8 mouse cellular contexts compared by ENCODE assay signal in the genomic region with DNA sequence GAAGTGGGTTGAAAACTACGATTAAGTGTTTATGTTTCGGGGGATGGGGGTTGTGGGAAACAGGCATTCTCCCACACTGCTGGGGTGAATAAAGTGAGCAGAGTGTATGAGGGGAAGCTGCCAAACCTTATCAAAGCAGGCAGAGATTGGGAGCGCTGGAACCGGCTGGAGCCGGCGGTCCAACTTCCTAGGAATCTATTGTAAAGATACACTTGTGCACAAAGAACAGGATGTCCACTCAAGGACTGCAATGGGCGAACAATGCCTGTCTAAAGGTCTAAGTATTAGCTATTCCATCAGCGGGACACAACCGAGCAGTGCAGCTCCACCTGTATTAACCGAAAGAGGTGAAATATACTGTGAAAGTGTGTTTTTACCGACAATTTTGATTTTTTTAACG. TPM values are rescaled to one million over a fixed set of nuclear protein-coding genes. Genes with fewer than 3 reads are reported as not detected.
DNase-seq lines count a peak whose midpoint lies in the region; ATAC-seq lines count a peak whose summit lies in the region.

No protein-coding gene starts in this region.

- no peak overlapping the region for H3K9ac ChIP-seq in hindbrain, embryonic 11.5 days (ENCODE audit: low read depth, low read length)
- H3K9ac ChIP-seq in limb, embryonic 15.5 days = no peak overlapping the region
- peak overlapping the region; percentile 91; the same call in 1 of the 2 replicates for H3K9ac ChIP-seq in neural tube, embryonic 12.5 days

- no peaks in the 10 kb centered on the region for H3K36me3 ChIP-seq in hindbrain, embryonic 10.5 days
- no peaks in the 10 kb centered on the region for H3K36me3 ChIP-seq in hindbrain, embryonic 11.5 days (ENCODE audit: control insufficient read depth, insufficient read depth, low read length)
- H3K36me3 ChIP-seq in limb, embryonic 15.5 days = no peaks in the 10 kb centered on the region
- H3K36me3 ChIP-seq in neural tube, embryonic 12.5 days = no peaks in the 10 kb centered on the region

- peak overlapping the region; percentile 87 for H3K4me3 ChIP-seq in hindbrain, embryonic 10.5 days
- H3K4me3 ChIP-seq in hindbrain, embryonic 11.5 days (ENCODE audit: low read depth, low read length) = no peak overlapping the region
- peak overlapping the region; percentile 94; the same call in 1 of the 2 replicates for H3K4me3 ChIP-seq in limb, embryonic 15.5 days
- 0 out of 2 replicates have a peak overlapping the region, but pooled peaks have one; percentile 82 for H3K4me3 ChIP-seq in neural tube, embryonic 12.5 days

- no peak overlapping the region for H3K4me2 ChIP-seq in hindbrain, embryonic 11.5 days (replicated peaks; ENCODE audit: low read depth, low read length)
- 0 out of 2 replicates have a peak overlapping the region, but pooled peaks have one; percentile 87 for H3K4me2 ChIP-seq in limb, embryonic 15.5 days
- peak overlapping the region; percentile 75 for H3K4me2 ChIP-seq in neural tube, embryonic 12.5 days (replicated peaks)

- H3K27me3 ChIP-seq in hindbrain, embryonic 10.5 days (ENCODE audit: insufficient read depth, poor library complexity, severe bottlenecking) = no peaks in the 10 kb centered on the region
- H3K27me3 ChIP-seq in hindbrain, embryonic 11.5 days (ENCODE audit: control insufficient read depth, insufficient read depth, low read length) = no peaks in the 10 kb centered on the region
- no peaks in the 10 kb centered on the region for H3K27me3 ChIP-seq in limb, embryonic 15.5 days
- no peaks in the 10 kb centered on the region for H3K27me3 ChIP-seq in neural tube, embryonic 12.5 days (replicated peaks)

- no peak for ATAC-seq in hindbrain, embryonic 11.5 days (ENCODE audit: low FRiP score)
- ATAC-seq in limb, embryonic 15.5 days (ENCODE audit: insufficient number of reproducible peaks, low FRiP score, low TSS enrichment, low read depth) = no peak
- no peak for ATAC-seq in neural tube, embryonic 12.5 days (ENCODE audit: low FRiP score, low read depth)

- WGBS in hindbrain, embryonic 10.5 days = 52% methylated on average over 12 of the region's 12 CpGs
- WGBS in hindbrain, embryonic 11.5 days = 57% methylated on average over 12 of the region's 12 CpGs
- 56% methylated on average over 12 of the region's 12 CpGs for WGBS in limb, embryonic 15.5 days
- WGBS in neural tube, embryonic 12.5 days = 55% methylated on average over 12 of the region's 12 CpGs

- H3K9me3 ChIP-seq in hindbrain, embryonic 10.5 days = no peaks in the 10 kb centered on the region
- H3K9me3 ChIP-seq in hindbrain, embryonic 11.5 days (ENCODE audit: control insufficient read depth, low read length) = no peaks in the 10 kb centered on the region
- H3K9me3 ChIP-seq in limb, embryonic 15.5 days = no peaks in the 10 kb centered on the region
- no peaks in the 10 kb centered on the region for H3K9me3 ChIP-seq in neural tube, embryonic 12.5 days

- H3K4me1 ChIP-seq in hindbrain, embryonic 10.5 days (replicated peaks) = peaks cover 40% of the 10 kb centered on the region
- H3K4me1 ChIP-seq in hindbrain, embryonic 11.5 days (replicated peaks; ENCODE audit: control insufficient read depth, insufficient read depth, low read length) = no peaks in the 10 kb centered on the region
- peaks cover 33% of the 10 kb centered on the region for H3K4me1 ChIP-seq in limb, embryonic 15.5 days
- H3K4me1 ChIP-seq in neural tube, embryonic 12.5 days = peaks cover 32% of the 10 kb centered on the region

- H3K27ac ChIP-seq in hindbrain, embryonic 10.5 days = peak overlapping the region; percentile 43; the same call in 1 of the 2 replicates
- H3K27ac ChIP-seq in hindbrain, embryonic 11.5 days (ENCODE audit: low read depth, low read length) = no peak overlapping the region
- H3K27ac ChIP-seq in limb, embryonic 15.5 days = no peak overlapping the region
- H3K27ac ChIP-seq in neural tube, embryonic 12.5 days = no peak overlapping the region

- no peak for DNase-seq in hindbrain, embryonic 10.5 days (ENCODE audit: low spot score)
- no peak for DNase-seq in hindbrain, embryonic 11.5 days (ENCODE audit: low spot score)
- DNase-seq in heart, adult 18-20 months = peak; percentile 48 to 58
- DNase-seq in thymus, postnatal 10 days (ENCODE audit: low spot score in 2 of 2) = no peak
- no peak for DNase-seq in frontal cortex, postnatal 14 days (ENCODE audit: low spot score in 2 of 2)
- DNase-seq in frontal cortex, postnatal 36 days (ENCODE audit: low spot score in 2 of 2) = no peak

RNA-seq across cellular contexts. Expression of a gene that starts 2.1 kb away (rescaled TPM):
- 10.5 and 11.8 TPM in 2 replicates for polyA plus RNA-seq in hindbrain, embryonic 10.5 days (2016; fragmentation: Nextera tagmentation; extraction: Ambion mirVana)
- polyA plus RNA-seq in hindbrain, embryonic 11.5 days (2014; fragmentation: Nextera tagmentation; extraction: Ambion mirVana) = 6.7 and 8.4 TPM in 2 replicates
- 1 to 10 TPM; 7.0 to 9.5 TPM for total RNA-seq in heart, adult 18-20 months (2021)
- polyA plus RNA-seq in limb, embryonic 15.5 days (2015; fragmentation: Nextera tagmentation; extraction: Ambion mirVana) = 7.8 and 9.1 TPM in 2 replicates
- polyA plus RNA-seq in neural tube, embryonic 12.5 days (2016; fragmentation: Nextera tagmentation; extraction: Ambion mirVana) = 13.2 and 14.0 TPM in 2 replicates

RNA-seq across cellular contexts. Expression of a gene that starts 17.6 kb away (rescaled TPM):
- polyA plus RNA-seq in hindbrain, embryonic 10.5 days (2016; fragmentation: Nextera tagmentation; extraction: Ambion mirVana) = 65.0 and 83.1 TPM in 2 replicates
- 85.0 and 92.5 TPM in 2 replicates for polyA plus RNA-seq in hindbrain, embryonic 11.5 days (2014; fragmentation: Nextera tagmentation; extraction: Ambion mirVana)
- 10 to 100 TPM; 25.3 to 30.1 TPM for total RNA-seq in heart, adult 18-20 months (2021)
- 59.6 and 63.9 TPM in 2 replicates for polyA plus RNA-seq in limb, embryonic 15.5 days (2015; fragmentation: Nextera tagmentation; extraction: Ambion mirVana)
- polyA plus RNA-seq in neural tube, embryonic 12.5 days (2016; fragmentation: Nextera tagmentation; extraction: Ambion mirVana) = 70.4 and 72.8 TPM in 2 replicates

RNA-seq across cellular contexts. Expression of a gene that starts 46.5 kb away (rescaled TPM):
- polyA plus RNA-seq in hindbrain, embryonic 10.5 days (2016; fragmentation: Nextera tagmentation; extraction: Ambion mirVana) = 44.3 and 51.2 TPM in 2 replicates
- 52.3 and 53.6 TPM in 2 replicates for polyA plus RNA-seq in hindbrain, embryonic 11.5 days (2014; fragmentation: Nextera tagmentation; extraction: Ambion mirVana)
- 10 to 100 TPM; 42.4 to 72.6 TPM for total RNA-seq in heart, adult 18-20 months (2021)
- 45.7 and 56.6 TPM in 2 replicates for polyA plus RNA-seq in limb, embryonic 15.5 days (2015; fragmentation: Nextera tagmentation; extraction: Ambion mirVana)
- 62.3 and 63.9 TPM in 2 replicates for polyA plus RNA-seq in neural tube, embryonic 12.5 days (2016; fragmentation: Nextera tagmentation; extraction: Ambion mirVana)

Comparison
In these comparisons a context has a peak if more than half of its experiments do, and no peak if none do; other contexts are left out.
1. DNase-seq: peak in heart, adult 18-20 months (2 of 2); none in hindbrain, embryonic 10.5 days (single experiment), hindbrain, embryonic 11.5 days (single experiment), thymus, postnatal 10 days (0 of 2), frontal cortex, postnatal 14 days (0 of 2) and frontal cortex, postnatal 36 days (0 of 2).